Mouse (Mus musculus) heart, adult 2 months (tissue): ENCODE measurements at regions not wholly inside any gene's neighbourhood (a gene's known extent, or its start where the extent isn't known, plus 50 kb on each side); places are given as distances from the start of the nearest gene placed in this dataset.

Experiments
- CTCF ChIP-seq: fragments of 200-600 bp; IDR thresholded peaks from 2 replicates; pipeline ENCODE4 v1.8.1; 2022; ENCODE audit warnings: antibody characterized with exemption, mild to moderate bottlenecking, moderate library complexity
- EP300 ChIP-seq: fragments of 200-500 bp; IDR thresholded peaks from 2 replicates; pipeline ENCODE4 v1.6.1; 2011; ENCODE audit warnings: low read depth, low read length, control low read depth; ENCODE audit not compliant: insufficient read depth
- POLR2A ChIP-seq: fragments of 200-500 bp; IDR thresholded peaks from 2 replicates; pipeline ENCODE4 v1.6.1; 2011; ENCODE audit warnings: mild to moderate bottlenecking, low read depth, low read length, control low read depth; ENCODE audit not compliant: insufficient read depth

- TF ChIP-seq CTCF (no peak), POLR2A (no peak), EP300 (no peak)
Observed at GRCm38 (mm10) chr2:133724757-133725156, 172.8 kb downstream of the Bmp2 start.
